Mouse (Mus musculus) midbrain, embryonic 13.5 days (tissue): ENCODE measurements at regions not wholly inside any gene's neighbourhood (a gene's known extent, or its start where the extent isn't known, plus 50 kb on each side); places are given as distances from the start of the nearest gene placed in this dataset.

Experiments used
- ATAC-seq: fragments of 200-750 bp; cut with Nextera tagmentation; 2 replicates; pipeline ENCODE4 v1.8.0; 2017; ENCODE audit warnings: mild to moderate bottlenecking, moderate TSS enrichment, moderate library complexity
- H3K27ac ChIP-seq: fragments of 300-500 bp; sonication (generic); 2 replicates; pipeline ENCODE4 v1.5.1; 2015; ENCODE audit warnings: inconsistent platforms, mild to moderate bottlenecking, moderate library complexity
- H3K27me3 ChIP-seq: fragments of 300-500 bp; sonication (generic); 2 replicates; pipeline ENCODE4 v1.6.1; 2015; ENCODE audit warnings: mild to moderate bottlenecking, inconsistent platforms
- H3K36me3 ChIP-seq: fragments of 300-500 bp; sonication (generic); 2 replicates; pipeline ENCODE4 v1.6.1; 2015; ENCODE audit warnings: mild to moderate bottlenecking, inconsistent platforms
- H3K4me1 ChIP-seq: fragments of 300-500 bp; sonication (generic); replicated peaks from 2 replicates; pipeline ENCODE4 v1.6.1; 2015; ENCODE audit warnings: inconsistent platforms
- H3K4me2 ChIP-seq: fragments of 300-500 bp; sonication (generic); replicated peaks from 2 replicates; pipeline ENCODE4 v1.6.1; 2015; ENCODE audit warnings: moderate library complexity, mild to moderate bottlenecking, inconsistent platforms
- H3K4me3 ChIP-seq: fragments of 300-500 bp; sonication (generic); replicated peaks from 2 replicates; pipeline ENCODE4 v1.5.1; 2015; ENCODE audit warnings: mild to moderate bottlenecking, inconsistent platforms
- H3K9ac ChIP-seq: fragments of 300-500 bp; sonication (generic); replicated peaks from 2 replicates; pipeline ENCODE4 v1.6.1; 2015; ENCODE audit warnings: mild to moderate bottlenecking, inconsistent platforms
- H3K9me3 ChIP-seq: fragments of 300-500 bp; sonication (generic); 2 replicates; pipeline ENCODE4 v1.6.1; 2016; ENCODE audit warnings: mild to moderate bottlenecking, inconsistent platforms
- WGBS: fragments of 180-500 bp; shearing (Covaris S2); methylation state at CpG from one replicate; pipeline ENCODE4 v1.1.7; 2015; 5-methylcytosine and 5-hydroxymethylcytosine counted together

- H3K27ac ChIP-seq, result no peak overlapping the region
- no peaks in the 10 kb centered on the region for H3K36me3 ChIP-seq
- no peak overlapping the region for H3K4me3 ChIP-seq
- H3K9me3 ChIP-seq, result no peaks in the 10 kb centered on the region
- no peak overlapping the region for H3K4me2 ChIP-seq
- no peak for ATAC-seq
- H3K27me3 ChIP-seq, result no peaks in the 10 kb centered on the region
- 86% methylated on average over 1 of the region's 1 CpGs for WGBS
- 0 out of 2 replicates have a peak, but pooled peaks cover 4% of the 10 kb centered on the region for H3K4me1 ChIP-seq
- no peak overlapping the region for H3K9ac ChIP-seq
These were observed 441.5 kb downstream of the Ebf1 start for GRCm38 (mm10) chr11:45058658-45059057.

- Histone ChIP-seq H3K4me2 (no peak overlapping the region), H3K36me3 (no peaks in the 10 kb centered on the region), H3K27me3 (no peaks in the 10 kb centered on the region), H3K4me1 (0 out of 2 replicates have a peak, but pooled peaks cover 3% of the 10 kb centered on the region), H3K27ac (no peak overlapping the region), H3K9me3 (no peaks in the 10 kb centered on the region), H3K9ac (no peak overlapping the region), H3K4me3 (no peak overlapping the region)
- WGBS, result 89% methylated on average over 3 of the region's 3 CpGs
- no peak for ATAC-seq
These were observed 449.5 kb downstream of the Ebf1 start for GRCm38 (mm10) chr11:45066592-45066991.

- H3K36me3 ChIP-seq, result no peaks in the 10 kb centered on the region
- no peak overlapping the region for H3K4me3 ChIP-seq
- H3K9ac ChIP-seq, result no peak overlapping the region
- H3K9me3 ChIP-seq, result no peaks in the 10 kb centered on the region
- no peak overlapping the region for H3K4me2 ChIP-seq
- H3K4me1 ChIP-seq, result 0 out of 2 replicates have a peak, but pooled peaks cover 3% of the 10 kb centered on the region
- WGBS, result 84% methylated on average over 1 of the region's 1 CpGs
- H3K27ac ChIP-seq, result no peak overlapping the region
- no peak for ATAC-seq
- no peaks in the 10 kb centered on the region for H3K27me3 ChIP-seq
These were observed 453.2 kb downstream of the Ebf1 start for GRCm38 (mm10) chr11:45070280-45070679.

GRCm38 (mm10) chr11:45071195-45071594 is 454.1 kb downstream of the Ebf1 start:
- H3K27me3 ChIP-seq, result no peaks in the 10 kb centered on the region
- 84% methylated on average over 2 of the region's 2 CpGs for WGBS
- no peaks in the 10 kb centered on the region for H3K9me3 ChIP-seq
- no peak overlapping the region for H3K4me3 ChIP-seq
- no peak for ATAC-seq
- 0 out of 2 replicates have a peak, but pooled peaks cover 2% of the 10 kb centered on the region for H3K4me1 ChIP-seq
- no peak overlapping the region for H3K27ac ChIP-seq
- H3K4me2 ChIP-seq, result no peak overlapping the region
- no peak overlapping the region for H3K9ac ChIP-seq
- H3K36me3 ChIP-seq, result no peaks in the 10 kb centered on the region

GRCm38 (mm10) chr11:45084506-45085037 is 467.5 kb downstream of the Ebf1 start:
- Histone ChIP-seq H3K4me2 (no peak overlapping the region), H3K9ac (no peak overlapping the region), H3K4me1 (no peaks in the 10 kb centered on the region), H3K27me3 (no peaks in the 10 kb centered on the region), H3K4me3 (no peak overlapping the region), H3K9me3 (no peaks in the 10 kb centered on the region), H3K27ac (no peak overlapping the region), H3K36me3 (no peaks in the 10 kb centered on the region)
- no peak for ATAC-seq
- WGBS, result 88% methylated on average over 4 of the region's 4 CpGs

- no peaks in the 10 kb centered on the region for H3K4me1 ChIP-seq
- no peaks in the 10 kb centered on the region for H3K27me3 ChIP-seq
- no peaks in the 10 kb centered on the region for H3K36me3 ChIP-seq
- no peak overlapping the region for H3K9ac ChIP-seq
- H3K4me2 ChIP-seq, result no peak overlapping the region
- no peaks in the 10 kb centered on the region for H3K9me3 ChIP-seq
- no peak overlapping the region for H3K4me3 ChIP-seq
- ATAC-seq, result no peak
- no peak overlapping the region for H3K27ac ChIP-seq
These were observed 468.0 kb downstream of the Ebf1 start for GRCm38 (mm10) chr11:45085145-45085544.

GRCm38 (mm10) chr11:45087186-45087915 is 470.2 kb downstream of the Ebf1 start:
- Histone ChIP-seq H3K36me3 (no peaks in the 10 kb centered on the region), H3K27me3 (no peaks in the 10 kb centered on the region), H3K9ac (no peak overlapping the region), H3K4me1 (no peaks in the 10 kb centered on the region), H3K4me3 (no peak overlapping the region), H3K27ac (no peak overlapping the region), H3K9me3 (no peaks in the 10 kb centered on the region), H3K4me2 (no peak overlapping the region)
- WGBS, result 82% methylated on average over 5 of the region's 5 CpGs
- ATAC-seq, result no peak

- Histone ChIP-seq H3K27me3 (no peaks in the 10 kb centered on the region), H3K9ac (no peak overlapping the region), H3K27ac (no peak overlapping the region), H3K36me3 (no peaks in the 10 kb centered on the region), H3K4me2 (no peak overlapping the region), H3K9me3 (no peaks in the 10 kb centered on the region), H3K4me1 (no peaks in the 10 kb centered on the region), H3K4me3 (no peak overlapping the region)
- 78% methylated on average over 1 of the region's 1 CpGs for WGBS
- ATAC-seq, result no peak
These were observed 471.2 kb downstream of the Ebf1 start for GRCm38 (mm10) chr11:45088286-45088685.

- H3K4me2 ChIP-seq, result no peak overlapping the region
- no peak for ATAC-seq
- H3K27me3 ChIP-seq, result no peaks in the 10 kb centered on the region
- 80% methylated on average over 3 of the region's 3 CpGs for WGBS
- no peak overlapping the region for H3K4me3 ChIP-seq
- no peaks in the 10 kb centered on the region for H3K36me3 ChIP-seq
- no peaks in the 10 kb centered on the region for H3K9me3 ChIP-seq
- H3K27ac ChIP-seq, result no peak overlapping the region
- no peak overlapping the region for H3K9ac ChIP-seq
- no peaks in the 10 kb centered on the region for H3K4me1 ChIP-seq
These were observed 472.4 kb downstream of the Ebf1 start for GRCm38 (mm10) chr11:45089561-45089960.

GRCm38 (mm10) chr11:45103498-45104336 is 486.6 kb downstream of the Ebf1 start:
- no peaks in the 10 kb centered on the region for H3K9me3 ChIP-seq
- H3K4me2 ChIP-seq, result no peak overlapping the region
- H3K36me3 ChIP-seq, result no peaks in the 10 kb centered on the region
- peak; percentile 75 for ATAC-seq
- H3K4me3 ChIP-seq, result no peak overlapping the region
- no peak overlapping the region for H3K9ac ChIP-seq
- no peak overlapping the region for H3K27ac ChIP-seq
- WGBS, result 32% methylated on average over 12 of the region's 12 CpGs
- no peaks in the 10 kb centered on the region for H3K4me1 ChIP-seq
- H3K27me3 ChIP-seq, result no peaks in the 10 kb centered on the region

- Histone ChIP-seq H3K27ac (no peak overlapping the region), H3K4me1 (no peaks in the 10 kb centered on the region), H3K4me3 (no peak overlapping the region), H3K9me3 (no peaks in the 10 kb centered on the region), H3K9ac (no peak overlapping the region), H3K27me3 (no peaks in the 10 kb centered on the region), H3K4me2 (no peak overlapping the region), H3K36me3 (no peaks in the 10 kb centered on the region)
- no peak for ATAC-seq
- 85% methylated on average over 1 of the region's 1 CpGs for WGBS
These were observed 499.6 kb downstream of the Ebf1 start for GRCm38 (mm10) chr11:45116702-45117101.

GRCm38 (mm10) chr11:45123276-45123675 is 506.2 kb downstream of the Ebf1 start:
- Histone ChIP-seq H3K4me3 (no peak overlapping the region), H3K4me1 (no peaks in the 10 kb centered on the region), H3K9me3 (no peaks in the 10 kb centered on the region), H3K9ac (no peak overlapping the region), H3K27me3 (no peaks in the 10 kb centered on the region), H3K4me2 (no peak overlapping the region), H3K36me3 (no peaks in the 10 kb centered on the region), H3K27ac (no peak overlapping the region)
- no peak for ATAC-seq
- 78% methylated on average over 2 of the region's 2 CpGs for WGBS
